Mouse (Mus musculus) heart, adult 2 months (tissue): ENCODE data around the gene Zfhx3.

ENCODE experiments used
- CTCF ChIP-seq: fragments of 200-600 bp; IDR thresholded peaks from 2 replicates; pipeline ENCODE4 v1.8.1; 2022; ENCODE audit warnings: antibody characterized with exemption, mild to moderate bottlenecking, moderate library complexity
- EP300 ChIP-seq: fragments of 200-500 bp; IDR thresholded peaks from 2 replicates; pipeline ENCODE4 v1.6.1; 2011; ENCODE audit warnings: low read depth, low read length, control low read depth; ENCODE audit not compliant: insufficient read depth

DNA sequence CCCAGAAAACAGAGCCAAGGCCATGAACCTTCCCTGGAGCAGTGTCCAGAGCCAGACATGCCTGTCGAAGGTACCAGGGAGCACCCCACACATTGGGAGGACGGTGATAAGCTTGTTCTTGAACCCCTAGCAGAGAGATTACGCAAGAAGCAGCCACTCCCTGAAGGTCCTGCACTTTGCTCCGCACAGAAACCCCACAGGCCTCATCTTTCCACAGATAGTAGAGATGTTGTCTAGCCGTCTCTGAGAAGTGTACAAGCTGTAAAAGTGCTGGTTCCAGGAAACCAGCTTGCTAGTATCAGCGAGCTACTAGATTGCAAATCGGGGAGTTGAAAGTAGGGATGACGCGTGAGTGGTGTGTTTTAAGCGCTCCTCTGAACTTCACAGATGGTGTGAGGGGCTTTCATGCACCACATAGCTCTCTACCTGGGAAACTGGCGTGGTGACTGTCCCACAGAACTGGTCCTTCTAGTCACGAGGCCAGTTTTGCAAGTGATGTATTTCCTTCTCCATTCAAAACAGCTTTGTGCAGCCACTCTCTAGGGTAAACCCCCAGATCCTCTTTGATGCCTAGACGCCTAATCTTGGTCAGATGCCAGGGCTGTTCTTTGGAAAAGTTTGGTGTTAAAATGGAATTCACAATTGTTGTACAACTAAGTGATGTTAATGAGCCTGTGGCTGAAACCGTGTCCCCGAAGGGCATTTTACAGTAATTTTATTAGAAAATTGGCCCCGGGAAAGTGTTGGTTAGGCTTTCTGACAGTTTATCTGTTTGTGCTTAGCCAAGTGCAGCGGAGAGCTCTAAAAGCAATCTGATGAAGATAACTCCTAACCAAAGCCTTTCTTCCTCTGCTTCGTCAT lies 993.6 kb downstream of the Zfhx3 start:
- TF ChIP-seq CTCF (no peak), EP300 (no peak)
